Mouse (Mus musculus): ENCODE results near the gene Smim22.

- TF ChIP-seq CTCF (IDR thresholded peaks at IDR 0.05 in 2 of 3, conservative IDR thresholded peaks at IDR 0.05 in 1 of 3; ENCODE audit: control insufficient read depth in 1 of 3, insufficient read depth in 1 of 3, low read depth in 2 of 3, low read length in 3 of 3, poor library complexity in 1 of 3, severe bottlenecking in 1 of 3) (no peak), GATA1 (IDR thresholded peaks at IDR 0.05; ENCODE audit: low read depth, low read length) (no peak), TBP (IDR thresholded peaks at IDR 0.05; ENCODE audit: low read depth, low read length) (0 out of 2 replicates have a peak, but pooled peaks have one; percentile 21), E2F4 (IDR thresholded peaks at IDR 0.05; ENCODE audit: borderline replicate concordance, low read depth, low read length) (no peak), UBTF (IDR thresholded peaks at IDR 0.05; ENCODE audit: borderline replicate concordance, insufficient read depth, low read depth, low read length) (0 out of 2 replicates have a peak, but pooled peaks have one; percentile 57), EP300 (IDR thresholded peaks at IDR 0.05; ENCODE audit: low read depth in 1 of 2, low read length in 2 of 2) (no peak), HCFC1 (IDR thresholded peaks at IDR 0.05; ENCODE audit: low read depth, low read length) (no peak), ZC3H11A (IDR thresholded peaks at IDR 0.05; ENCODE audit: low read depth, low read length) (no peak), ZMIZ1 (IDR thresholded peaks at IDR 0.05; ENCODE audit: low read depth, low read length) (no peak), POLR2A (IDR thresholded peaks at IDR 0.05; ENCODE audit: control insufficient read depth in 1 of 2, insufficient read depth in 1 of 2, low read depth in 1 of 2, low read length in 2 of 2, poor library complexity in 1 of 2) (no peak), ZKSCAN1 (IDR thresholded peaks at IDR 0.05; ENCODE audit: low read depth, low read length) (no peak), GABPA (IDR thresholded peaks at IDR 0.05; ENCODE audit: low read depth, low read length) (no peak), CHD2 (IDR thresholded peaks at IDR 0.05; ENCODE audit: low read length) (no peak), SIN3A (IDR thresholded peaks at IDR 0.05; ENCODE audit: low read length) (peak; percentile 81)
Observed at GRCm38 (mm10) chr16:5050251-5051110, 43.4 kb downstream of the Smim22 start.

Measured in MEL (cell line).